Mouse (Mus musculus) midbrain, postnatal 0 days (tissue): Measurements from ENCODE around the gene Glp2r. TPM values are rescaled to one million over a fixed set of nuclear protein-coding genes. Genes with fewer than 3 reads are reported as not detected.

Experiments
- ATAC-seq: fragments of 200-750 bp; cut with Nextera tagmentation; 2 replicates; pipeline ENCODE4 v1.8.0; 2017; ENCODE audit warnings: moderate number of reproducible peaks, mild to moderate bottlenecking, moderate TSS enrichment, moderate library complexity; ENCODE audit not compliant: low FRiP score
- DNase-seq: peaks from one replicate; pipeline ENCODE4 v3.0.0-alpha.2; 2015; ENCODE audit warnings: low spot score
- H3K27ac ChIP-seq: fragments of 300-500 bp; sonication (generic); 2 replicates; pipeline ENCODE4 v1.5.1; 2014; ENCODE audit warnings: low read depth, mild to moderate bottlenecking, low read length, mixed read lengths
- H3K27me3 ChIP-seq: fragments of 300-500 bp; sonication (generic); 2 replicates; pipeline ENCODE4 v1.6.1; 2014; ENCODE audit warnings: low read length, control low read depth, mixed read lengths; ENCODE audit not compliant: insufficient read depth
- H3K36me3 ChIP-seq: fragments of 300-500 bp; sonication (generic); 2 replicates; pipeline ENCODE4 v1.6.1; 2014; ENCODE audit warnings: low read length, control low read depth, mixed read lengths; ENCODE audit not compliant: insufficient read depth
- H3K4me1 ChIP-seq: fragments of 300-500 bp; sonication (generic); 2 replicates; pipeline ENCODE4 v1.6.1; 2014; ENCODE audit warnings: mild to moderate bottlenecking, control low read depth, antibody characterized with exemption, low read length, mixed read lengths; ENCODE audit not compliant: insufficient read depth
- H3K4me2 ChIP-seq: fragments of 300-500 bp; sonication (generic); 2 replicates; pipeline ENCODE4 v1.6.1; 2014; ENCODE audit warnings: low read depth, mild to moderate bottlenecking, low read length, mixed read lengths; ENCODE audit not compliant: poor library complexity, severe bottlenecking
- H3K4me3 ChIP-seq: fragments of 300-500 bp; sonication (generic); 2 replicates; pipeline ENCODE4 v1.5.1; 2014; ENCODE audit warnings: low read depth, mild to moderate bottlenecking, low read length, moderate library complexity
- H3K9ac ChIP-seq: fragments of 300-500 bp; sonication (generic); replicated peaks from 2 replicates; pipeline ENCODE4 v1.6.1; 2014; ENCODE audit warnings: mild to moderate bottlenecking, low read length, moderate library complexity, mixed read lengths; ENCODE audit not compliant: poor library complexity, severe bottlenecking
- H3K9me3 ChIP-seq: fragments of 300-500 bp; sonication (generic); 2 replicates; pipeline ENCODE4 v1.6.1; 2016; ENCODE audit warnings: low read length, control low read depth
- CTCF ChIP-seq: IDR thresholded peaks from 2 replicates; pipeline ENCODE4 v1.5.1; 2016; ENCODE audit warnings: antibody characterized with exemption, mild to moderate bottlenecking
- WGBS: fragments of 180-500 bp; shearing (Covaris S2); extraction: QIAGEN DNeasy Blood & Tissue Kit; methylation state at CpG from one replicate; pipeline ENCODE4 v1.1.7; 2014; 5-methylcytosine and 5-hydroxymethylcytosine counted together
- polyA plus RNA-seq: library from polyadenylated mRNA; unstranded; fragments of >200 nt; fragmentation: Nextera tagmentation; extraction: Ambion mirVana; gene quantifications from 2 replicates; pipeline ENCODE4 v1.2.1, GENCODE M21; 2015
- total RNA-seq: library from RNA; depleted of rRNA; stranded (reverse); fragments of >200 nt; gene quantifications from 2 replicates; pipeline ENCODE4 v1.2.3, GENCODE M21; 2014

Gene Glp2r
- total and polyA plus RNA-seq, 2 experiments from 2014 or later: 0.07 to 0.11 TPM

GRCm38 (mm10) chr11:67654514-67654913, 116.4 kb downstream of the Glp2r start:
- Histone ChIP-seq H3K9ac (no peak overlapping the region), H3K27me3 (no peaks in the 10 kb centered on the region), H3K9me3 (no peaks in the 10 kb centered on the region), H3K4me2 (no peak overlapping the region), H3K36me3 (no peaks in the 10 kb centered on the region), H3K4me1 (peaks cover 18% of the 10 kb centered on the region), H3K27ac (no peak overlapping the region), H3K4me3 (no peak overlapping the region)
- WGBS: 93% methylated on average over 4 of the region's 4 CpGs
- ATAC-seq: no peak
- DNase-seq: no peak
- TF ChIP-seq CTCF: no peak

GRCm38 (mm10) chr11:67653521-67654090, 117.3 kb downstream of the Glp2r start:
- peaks cover 18% of the 10 kb centered on the region for H3K4me1 ChIP-seq
- H3K9ac ChIP-seq: no peak overlapping the region
- WGBS: 86% methylated on average over 9 of the region's 9 CpGs
- no peak overlapping the region for H3K4me2 ChIP-seq
- ATAC-seq (no peak), DNase-seq (no peak)
- H3K27me3 ChIP-seq: no peaks in the 10 kb centered on the region
- H3K27ac ChIP-seq: no peak overlapping the region
- no peaks in the 10 kb centered on the region for H3K9me3 ChIP-seq
- no peak for TF ChIP-seq CTCF
- no peak overlapping the region for H3K4me3 ChIP-seq
- no peaks in the 10 kb centered on the region for H3K36me3 ChIP-seq

- Histone ChIP-seq H3K9me3 (no peaks in the 10 kb centered on the region), H3K4me3 (peak overlapping the region; percentile 24; the same call in 1 of the 2 replicates), H3K27ac (no peak overlapping the region), H3K36me3 (no peaks in the 10 kb centered on the region), H3K4me1 (peaks cover 18% of the 10 kb centered on the region), H3K4me2 (peak overlapping the region; percentile 39), H3K27me3 (no peaks in the 10 kb centered on the region), H3K9ac (0 out of 2 replicates have a peak overlapping the region, but pooled peaks have one; percentile 24)
- no peak for TF ChIP-seq CTCF
- DNase-seq: peak; percentile 51
- 14% methylated on average over 6 of the region's 6 CpGs for WGBS
- no peak for ATAC-seq
Measured at GRCm38 (mm10) chr11:67652893-67653255, 118.1 kb downstream of the Glp2r start.

- no peaks in the 10 kb centered on the region for H3K36me3 ChIP-seq
- ATAC-seq: peak; percentile 29; the same call in 1 of the 2 replicates
- peaks cover 18% of the 10 kb centered on the region for H3K4me1 ChIP-seq
- H3K27me3 ChIP-seq: no peaks in the 10 kb centered on the region
- DNase-seq: peak; percentile 77
- H3K27ac ChIP-seq: no peak overlapping the region
- no peaks in the 10 kb centered on the region for H3K9me3 ChIP-seq
- H3K4me3 ChIP-seq: peak overlapping the region; percentile 24; the same call in 1 of the 2 replicates
- 0 out of 2 replicates have a peak overlapping the region, but pooled peaks have one; percentile 24 for H3K9ac ChIP-seq
- 12% methylated on average over 14 of the region's 14 CpGs for WGBS
- TF ChIP-seq CTCF: peak; percentile 82
- peak overlapping the region; percentile 39 for H3K4me2 ChIP-seq
Measured at GRCm38 (mm10) chr11:67652194-67652892, 118.6 kb downstream of the Glp2r start.

- 79% methylated on average over 6 of the region's 6 CpGs for WGBS
- H3K36me3 ChIP-seq: no peaks in the 10 kb centered on the region
- H3K27me3 ChIP-seq: no peaks in the 10 kb centered on the region
- H3K27ac ChIP-seq: no peak overlapping the region
- no peaks in the 10 kb centered on the region for H3K9me3 ChIP-seq
- ATAC-seq (no peak), DNase-seq (no peak)
- H3K4me2 ChIP-seq: no peak overlapping the region
- peaks cover 18% of the 10 kb centered on the region for H3K4me1 ChIP-seq
- H3K4me3 ChIP-seq: no peak overlapping the region
- no peak for TF ChIP-seq CTCF
- no peak overlapping the region for H3K9ac ChIP-seq
Measured at GRCm38 (mm10) chr11:67651731-67652130, 119.2 kb downstream of the Glp2r start.

GRCm38 (mm10) chr11:67649971-67650707, 120.8 kb downstream of the Glp2r start:
- H3K36me3 ChIP-seq: no peaks in the 10 kb centered on the region
- no peaks in the 10 kb centered on the region for H3K27me3 ChIP-seq
- peaks cover 13% of the 10 kb centered on the region for H3K4me1 ChIP-seq
- H3K4me3 ChIP-seq: no peak overlapping the region
- H3K27ac ChIP-seq: no peak overlapping the region
- H3K9ac ChIP-seq: no peak overlapping the region
- no peak overlapping the region for H3K4me2 ChIP-seq
- ATAC-seq: no peak
- TF ChIP-seq CTCF: no peak
- no peak for DNase-seq
- H3K9me3 ChIP-seq: no peaks in the 10 kb centered on the region
- WGBS: 50% methylated on average over 10 of the region's 10 CpGs
